Mouse (Mus musculus) c-Kit-negative CD71-positive TER-119-positive erythroid progenitor cells, embryonic 14.5 days (primary cell): Measurements from ENCODE around the gene Sh3glb2.
A peak's percentile ranks its signal among the peaks of the same experiment; 100 is the strongest.

Experiments used
- DNase-seq: peaks from one replicate; pipeline ENCODE4 v3.0.0-alpha.2; 2013; ENCODE audit warnings: low read depth, low spot score

Gene Sh3glb2

DNA sequence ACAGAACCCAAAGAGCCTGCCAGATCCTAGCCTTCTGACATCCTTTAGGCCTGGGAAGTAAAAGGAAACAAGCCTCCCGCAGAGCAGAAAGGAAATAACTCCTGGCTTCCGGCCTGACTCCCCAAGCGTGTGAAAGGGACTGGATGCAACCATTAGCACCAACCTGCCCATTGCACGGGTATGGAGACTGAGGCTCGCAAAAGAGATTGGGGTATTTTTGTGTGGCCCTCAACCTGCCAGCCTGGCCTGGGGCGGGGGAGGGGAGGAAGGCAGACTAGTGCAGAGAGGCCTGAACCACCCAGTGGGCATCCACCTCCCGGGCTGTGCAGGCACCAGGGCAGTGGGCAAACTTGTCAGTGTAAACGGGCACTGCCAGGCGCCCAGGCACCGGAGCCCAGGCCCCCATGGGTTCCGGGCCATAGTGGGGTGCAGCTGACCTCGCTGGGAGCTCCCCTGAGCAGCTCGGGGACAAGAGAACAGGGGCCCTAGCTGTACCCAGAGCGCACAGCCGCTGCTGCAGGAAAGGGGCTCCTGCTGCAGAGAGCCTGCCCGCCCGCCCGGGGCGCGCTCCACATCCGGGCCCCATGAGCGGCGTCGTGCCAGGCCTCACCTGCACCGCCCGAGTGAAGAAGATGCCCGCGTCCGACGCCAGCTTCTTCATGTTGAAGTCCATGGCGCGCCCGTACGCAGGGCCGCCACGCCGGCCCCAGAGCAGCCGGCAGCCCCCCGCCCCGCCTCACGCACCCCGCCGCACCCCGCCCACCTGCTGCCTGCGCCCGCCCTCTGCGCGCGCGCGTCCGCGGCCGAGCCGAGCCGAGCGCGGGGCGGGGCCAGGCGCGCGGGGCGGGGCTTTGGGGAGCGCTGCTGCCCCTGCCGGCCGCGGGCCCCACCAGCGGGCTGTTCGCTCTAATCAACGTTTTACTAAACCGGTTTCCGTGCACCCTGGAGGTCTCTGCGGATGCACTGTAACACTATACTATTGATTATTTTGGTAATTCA is at the start of gene Sh3glb2:
Sh3glb2 (minus strand) TSS at position 805 of the 999 bp plus-strand sequence.
- DNase-seq = peak; percentile 66

DNA sequence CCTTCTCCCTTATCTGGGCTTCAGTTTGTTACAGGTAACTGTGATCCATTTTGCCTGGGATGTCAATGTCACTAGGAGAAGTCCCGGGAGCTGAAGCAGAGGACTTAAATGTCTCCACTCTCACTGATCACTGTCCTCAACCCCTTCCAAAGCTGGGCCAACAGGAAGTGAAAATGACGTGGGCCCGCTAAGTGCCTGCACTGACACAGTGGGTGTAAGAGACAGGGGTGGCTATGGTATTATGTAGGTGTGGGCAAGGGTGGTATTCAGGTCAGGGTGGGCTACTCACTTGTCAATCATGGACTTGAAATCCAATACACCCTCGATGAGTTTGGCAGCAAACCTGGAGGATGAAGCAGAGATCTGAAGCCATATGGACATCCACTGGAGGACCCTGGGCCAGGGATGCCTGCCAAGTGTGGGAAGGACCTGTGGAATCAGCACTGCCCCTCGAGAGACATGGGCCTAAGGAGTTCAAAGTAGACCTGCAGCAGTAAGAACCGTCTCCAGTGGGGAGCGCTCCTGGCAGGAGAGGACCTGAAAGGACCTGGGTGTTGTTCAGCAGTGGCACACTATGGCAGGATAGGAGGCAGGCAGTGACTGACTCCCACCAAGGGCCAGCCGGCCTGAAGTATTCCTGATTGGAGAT is 49.4 kb upstream of the Sh3glb2 start:
- DNase-seq = no peak

DNA sequence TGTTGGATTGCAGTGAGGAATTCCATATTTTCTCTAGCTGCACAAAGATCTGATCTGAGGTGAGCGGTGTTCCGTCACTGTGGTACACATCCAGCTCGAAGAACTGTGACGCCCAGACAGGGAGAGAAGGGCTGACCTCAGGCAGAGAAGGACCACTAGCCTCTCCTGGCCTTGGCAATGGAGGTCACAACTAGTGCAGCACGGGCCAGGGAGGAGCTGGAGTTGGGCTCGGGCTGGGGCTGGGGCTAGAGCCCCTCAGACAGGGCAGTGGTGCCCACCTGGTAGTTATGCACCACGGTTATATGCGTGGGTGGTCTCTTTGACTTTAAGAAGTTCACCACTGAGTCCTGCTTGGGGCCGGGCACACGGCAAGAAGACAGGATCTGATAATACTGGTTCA is 48.6 kb upstream of the Sh3glb2 start:
- DNase-seq = no peak

- DNase-seq = no peak
Measured at GRCm38 (mm10) chr2:30407221-30407620, 48.1 kb upstream of the Sh3glb2 start.

GRCm38 (mm10) chr2:30403870-30404269 is 44.7 kb upstream of the Sh3glb2 start:
- DNase-seq = no peak

- no peak for DNase-seq
Measured at GRCm38 (mm10) chr2:30402843-30403242, 43.7 kb upstream of the Sh3glb2 start.

- no peak for DNase-seq
Measured at GRCm38 (mm10) chr2:30402351-30402826, 43.3 kb upstream of the Sh3glb2 start.

DNA sequence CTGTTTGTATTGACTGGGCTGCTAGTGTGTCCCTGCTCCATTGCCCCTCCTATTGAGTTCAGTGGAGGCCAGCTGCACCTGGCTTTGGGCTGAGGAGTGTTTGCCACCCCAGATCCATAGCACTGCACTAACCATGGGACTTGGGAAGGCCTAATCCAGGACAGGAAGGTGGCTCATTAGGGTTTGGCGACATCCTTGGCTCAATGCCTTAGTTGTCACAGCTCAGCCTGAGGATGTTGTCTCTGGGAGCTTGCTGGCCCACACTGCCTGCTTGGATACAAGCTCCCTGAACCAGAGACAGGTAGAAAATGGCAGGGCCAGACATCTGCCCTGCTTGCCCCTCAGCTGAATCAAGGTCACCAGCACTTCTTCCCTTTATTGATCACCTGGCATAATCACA is 42.4 kb upstream of the Sh3glb2 start:
- DNase-seq = no peak

DNA sequence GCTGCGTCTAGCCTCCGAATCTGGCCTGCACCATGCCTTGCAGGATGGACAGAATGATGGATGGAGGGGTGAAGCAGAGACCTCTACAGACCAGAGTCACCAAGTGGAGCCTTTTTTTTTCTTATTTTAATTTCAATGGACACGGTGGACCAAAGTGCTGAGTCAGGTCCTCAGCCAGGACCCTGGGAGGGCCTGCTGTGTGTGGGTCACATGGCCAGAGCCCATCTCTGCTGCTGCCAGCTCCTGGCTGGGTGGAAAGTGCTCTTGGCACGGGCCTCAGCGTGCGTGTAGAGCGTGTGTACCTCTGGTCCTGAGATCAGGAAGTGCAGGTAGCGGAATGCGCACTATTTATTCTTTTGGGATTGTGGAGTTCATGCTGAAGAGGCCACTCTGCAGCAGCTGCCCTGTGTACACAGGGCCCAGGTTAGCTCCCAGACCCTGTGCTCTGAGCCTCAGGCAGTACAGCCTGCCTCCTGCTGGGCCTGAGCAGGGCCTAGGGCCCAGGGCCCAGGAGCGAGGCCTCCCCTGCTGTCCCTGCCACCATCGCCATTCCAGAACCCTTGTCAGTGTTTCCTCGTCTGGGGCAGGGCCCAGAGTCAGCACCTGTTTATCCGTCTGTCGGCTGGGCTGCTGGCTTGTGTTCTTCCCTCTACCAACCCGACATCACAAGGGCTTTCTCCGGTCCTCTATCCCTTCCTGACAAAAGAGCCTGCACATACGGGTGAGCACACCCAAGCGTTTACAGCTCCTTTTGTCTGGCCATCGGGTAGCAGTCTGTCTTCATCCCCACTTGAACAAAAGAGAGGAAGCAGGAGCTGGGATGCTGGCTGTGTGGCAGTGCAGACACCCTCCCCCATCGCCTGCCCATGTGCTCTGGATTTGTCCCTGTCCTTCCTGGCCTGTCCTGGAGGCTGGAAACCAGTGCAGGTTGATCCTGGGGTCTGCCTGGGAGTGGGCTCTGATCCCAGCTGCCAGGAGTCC is 40.3 kb upstream of the Sh3glb2 start:
- no peak for DNase-seq

DNA sequence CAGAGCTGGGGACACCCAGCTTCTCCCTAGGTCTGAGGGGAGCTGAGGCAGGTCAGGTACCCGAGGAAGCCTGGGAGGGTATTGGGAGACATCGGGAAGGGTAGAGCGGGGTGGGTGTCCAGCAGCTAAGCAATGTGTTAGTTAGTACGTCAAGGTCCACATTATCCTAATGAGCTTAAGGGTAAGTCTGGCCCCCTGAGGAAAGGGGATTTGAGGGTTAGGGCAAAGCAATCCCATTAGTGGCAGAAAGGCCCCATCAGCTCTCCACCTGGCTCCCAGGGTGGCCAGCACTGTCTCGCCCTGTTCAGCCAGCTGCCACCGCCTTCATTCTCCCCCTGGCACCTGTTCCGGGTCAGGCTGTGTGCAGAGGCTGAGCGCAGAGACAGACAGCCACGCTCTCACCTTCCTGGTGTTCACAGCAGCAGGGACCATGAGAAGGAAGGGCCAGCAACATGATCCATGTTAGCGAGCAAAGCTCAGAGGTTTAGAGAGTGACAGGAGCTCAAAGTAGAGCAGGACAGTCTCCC is 38.9 kb upstream of the Sh3glb2 start:
- no peak for DNase-seq

DNA sequence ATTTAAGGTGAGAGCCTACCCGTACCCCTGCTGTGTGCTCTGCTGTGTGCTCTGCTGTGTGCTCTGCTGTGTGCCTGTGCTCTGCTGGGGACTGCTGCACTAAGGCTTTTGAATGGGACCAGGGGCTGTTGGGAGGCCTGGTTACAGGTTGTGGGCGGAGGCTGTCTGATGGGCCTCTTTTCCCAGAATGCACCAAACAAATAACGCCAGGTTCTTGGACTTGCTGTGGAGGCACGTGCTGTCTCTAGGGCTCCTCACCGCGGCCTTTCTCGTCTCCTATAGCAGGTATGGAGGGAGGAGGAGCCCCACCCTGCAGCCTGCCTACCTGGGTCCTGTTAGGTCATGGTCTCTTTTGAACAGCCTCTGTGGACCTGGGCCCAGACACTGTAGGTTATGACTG is 37.1 kb upstream of the Sh3glb2 start:
- no peak for DNase-seq

DNA sequence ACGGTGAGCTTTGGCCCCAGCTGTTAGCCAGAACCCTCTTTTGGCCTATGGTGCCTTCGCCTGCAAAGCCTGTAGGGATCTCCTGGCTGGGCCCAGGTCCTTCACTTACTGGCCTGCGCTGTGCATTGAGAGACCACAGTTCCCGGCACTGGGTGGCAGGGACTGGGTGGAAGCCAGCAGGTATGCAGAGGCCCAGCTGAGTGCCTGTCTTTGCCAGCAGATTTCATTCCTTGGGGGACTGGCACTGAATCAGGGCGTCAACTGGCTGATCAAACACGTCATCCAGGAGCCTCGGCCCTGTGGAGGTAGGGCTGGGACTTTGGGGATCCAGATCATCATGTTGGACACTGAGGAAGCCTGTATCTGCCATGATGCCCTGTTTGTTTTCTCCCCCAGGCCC is 36.6 kb upstream of the Sh3glb2 start:
- DNase-seq = no peak

DNA sequence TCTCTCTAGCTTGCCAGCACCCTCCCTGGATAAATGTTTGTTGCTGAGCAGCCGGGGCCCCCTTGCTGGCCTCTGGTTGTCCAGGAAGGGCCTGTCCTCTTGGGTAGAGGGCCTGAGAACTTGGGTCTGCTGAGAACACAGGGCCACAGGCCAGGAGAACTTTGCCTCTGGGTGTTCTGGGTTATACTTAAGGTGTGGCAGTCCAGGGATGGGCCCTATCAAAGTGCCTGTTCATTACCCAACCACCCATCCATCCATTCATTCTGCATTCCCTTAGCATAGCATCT is 34.2 kb upstream of the Sh3glb2 start:
- DNase-seq = no peak

DNA sequence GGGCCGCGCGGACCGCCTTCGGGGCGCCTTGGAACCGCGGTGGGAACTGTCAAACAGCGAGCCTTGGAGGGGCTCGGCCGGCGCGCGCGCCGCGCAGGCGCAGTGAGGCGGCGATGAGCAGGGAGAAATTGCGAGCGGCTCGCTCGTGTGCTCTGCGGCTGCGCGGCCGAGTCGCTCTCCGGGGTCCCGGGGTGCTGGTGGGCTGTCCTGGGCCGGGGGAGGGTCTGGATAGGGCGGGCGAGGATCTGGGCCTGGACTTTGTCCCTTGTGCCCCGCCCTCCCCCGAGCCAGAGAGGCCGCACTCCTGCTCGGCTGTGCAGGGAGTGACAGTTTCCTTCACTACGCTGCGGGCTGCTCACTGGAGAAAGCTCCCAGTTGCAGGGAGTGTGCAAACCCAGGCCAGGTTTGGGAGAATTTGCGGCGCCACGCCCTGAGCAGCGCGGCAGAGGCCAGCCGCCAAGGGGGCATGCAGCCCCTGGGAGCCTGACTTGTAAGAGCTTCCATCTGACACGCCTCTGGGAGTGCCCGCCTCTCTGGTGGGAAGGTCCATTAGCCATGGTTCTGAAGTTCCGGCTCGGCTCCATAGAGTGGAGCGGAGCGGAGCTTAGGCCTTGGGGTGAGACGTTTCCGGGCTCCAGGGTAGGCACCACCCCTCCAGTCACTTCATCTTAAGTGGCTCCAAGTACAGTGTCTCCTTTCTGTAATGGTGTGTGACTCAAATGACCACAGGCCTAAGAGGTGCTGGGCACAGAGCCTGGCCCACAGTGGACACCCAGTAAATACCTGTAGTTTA is 33.6 kb upstream of the Sh3glb2 start:
- DNase-seq = peak; percentile 64

GRCm38 (mm10) chr2:30392114-30392576 is 33.0 kb upstream of the Sh3glb2 start, which contains the start of gene Dolpp1:
Gene Dolpp1, plus strand, starts transcription at chr2:30392254.
- peak; percentile 92 for DNase-seq

- DNase-seq = no peak
Measured at GRCm38 (mm10) chr2:30389000-30389399, 29.9 kb upstream of the Sh3glb2 start.

- no peak for DNase-seq
Measured at GRCm38 (mm10) chr2:30386913-30387312, 27.8 kb upstream of the Sh3glb2 start.

DNA sequence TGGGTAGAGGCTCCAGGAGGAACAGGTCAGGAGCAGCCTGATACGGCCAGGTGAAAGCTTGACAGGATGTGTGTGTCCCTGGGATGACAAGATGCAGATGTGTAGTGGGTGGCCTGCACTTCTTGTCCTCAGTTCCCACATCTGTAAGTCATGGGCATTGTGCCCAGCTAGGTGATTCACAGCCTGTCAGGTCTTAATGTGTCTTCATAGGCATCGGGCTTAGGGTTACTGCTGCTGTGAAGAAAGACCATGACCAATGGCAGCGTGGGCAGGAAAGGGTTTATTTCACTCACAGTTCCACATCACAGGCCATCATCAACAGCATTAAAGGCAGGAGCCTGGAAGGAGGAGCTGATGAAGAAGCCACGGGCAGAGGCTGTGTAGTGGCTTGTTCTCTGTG is 26.5 kb upstream of the Sh3glb2 start:
- no peak for DNase-seq

GRCm38 (mm10) chr2:30384814-30385213 is 25.7 kb upstream of the Sh3glb2 start:
- DNase-seq = no peak

GRCm38 (mm10) chr2:30381377-30381725 is 22.2 kb upstream of the Sh3glb2 start:
- DNase-seq = no peak
